Mouse (Mus musculus) E14TG2a.4 (cell line): Measurements from ENCODE around the gene Acap1.

Source experiments
- H3K27me3 ChIP-seq: 2 replicates; pipeline ENCODE4 v1.6.1; 2014; ENCODE audit warnings: low read length, control low read depth; ENCODE audit not compliant: insufficient read depth
- H3K36me3 ChIP-seq: 2 replicates; pipeline ENCODE4 v1.6.1; 2014; ENCODE audit warnings: low read length, control low read depth; ENCODE audit not compliant: insufficient read depth
- H3K4me1 ChIP-seq: replicated peaks from 2 replicates; pipeline ENCODE4 v1.6.1; 2014; ENCODE audit warnings: low read depth, low read length, control low read depth
- H3K4me3 ChIP-seq: replicated peaks from 2 replicates; pipeline ENCODE4 v1.5.1; 2014; ENCODE audit warnings: mild to moderate bottlenecking, low read length
- H3K9me3 ChIP-seq: 2 replicates; pipeline ENCODE4 v1.6.1; 2014; ENCODE audit warnings: low read length, control low read depth
- CTCF ChIP-seq: conservative IDR thresholded peaks from 2 replicates; pipeline ENCODE4 v1.5.1; 2014; ENCODE audit warnings: low read length
- NANOG ChIP-seq: IDR thresholded peaks from 2 replicates; pipeline ENCODE4 v1.6.1; 2014; ENCODE audit warnings: borderline replicate concordance, low read length, mixed read lengths
- POU5F1 ChIP-seq: IDR thresholded peaks from 2 replicates; pipeline ENCODE4 v1.6.1; 2014; ENCODE audit warnings: low read length, borderline replicate concordance

Gene Acap1

GRCm38 (mm10) chr11:69912716-69913530 is 17.6 kb upstream of the Acap1 start:
- no peaks in the 10 kb centered on the region for H3K9me3 ChIP-seq
- peaks cover 71% of the 10 kb centered on the region for H3K4me1 ChIP-seq
- no peak for TF ChIP-seq NANOG
- TF ChIP-seq CTCF = no peak
- no peak for TF ChIP-seq POU5F1

GRCm38 (mm10) chr11:69911701-69912100 is 16.4 kb upstream of the Acap1 start:
- no peak overlapping the region for H3K4me3 ChIP-seq
- TF ChIP-seq CTCF (no peak), POU5F1 (no peak)
- H3K4me1 ChIP-seq = peaks cover 62% of the 10 kb centered on the region
- no peaks in the 10 kb centered on the region for H3K27me3 ChIP-seq
- no peaks in the 10 kb centered on the region for H3K9me3 ChIP-seq
- peaks cover 91% of the 10 kb centered on the region for H3K36me3 ChIP-seq

More at GRCm38 (mm10) chr11:69912716-69913530, 17.6 kb upstream of the Acap1 start:
- H3K27me3 ChIP-seq = no peaks in the 10 kb centered on the region
- peak overlapping the region; percentile 90 for H3K4me3 ChIP-seq
- peaks cover 91% of the 10 kb centered on the region for H3K36me3 ChIP-seq

GRCm38 (mm10) chr11:69910781-69911560 is 15.6 kb upstream of the Acap1 start:
- H3K27me3 ChIP-seq = no peaks in the 10 kb centered on the region
- H3K4me3 ChIP-seq = no peak overlapping the region
- H3K36me3 ChIP-seq = peaks cover 91% of the 10 kb centered on the region
- H3K4me1 ChIP-seq = peaks cover 62% of the 10 kb centered on the region
- H3K9me3 ChIP-seq = no peaks in the 10 kb centered on the region
- TF ChIP-seq NANOG (no peak), CTCF (no peak), POU5F1 (no peak)

GRCm38 (mm10) chr11:69910177-69910576 is 14.8 kb upstream of the Acap1 start:
- Histone ChIP-seq H3K9me3 (no peaks in the 10 kb centered on the region), H3K4me1 (peaks cover 54% of the 10 kb centered on the region), H3K36me3 (peaks cover 91% of the 10 kb centered on the region), H3K4me3 (no peak overlapping the region), H3K27me3 (no peaks in the 10 kb centered on the region)
- TF ChIP-seq CTCF = no peak

- TF ChIP-seq POU5F1 (no peak), CTCF (no peak), NANOG (no peak)
These were observed 13.8 kb upstream of the Acap1 start for GRCm38 (mm10) chr11:69909174-69909573.

GRCm38 (mm10) chr11:69908645-69909044 is 13.3 kb upstream of the Acap1 start:
- Histone ChIP-seq H3K36me3 (peaks cover 99% of the 10 kb centered on the region), H3K27me3 (no peaks in the 10 kb centered on the region), H3K4me3 (no peak overlapping the region), H3K9me3 (no peaks in the 10 kb centered on the region), H3K4me1 (peaks cover 51% of the 10 kb centered on the region)
- TF ChIP-seq NANOG = no peak
- no peak for TF ChIP-seq POU5F1
- TF ChIP-seq CTCF = no peak

More at GRCm38 (mm10) chr11:69909174-69909573, 13.8 kb upstream of the Acap1 start:
- Histone ChIP-seq H3K9me3 (no peaks in the 10 kb centered on the region), H3K4me1 (peaks cover 46% of the 10 kb centered on the region), H3K27me3 (no peaks in the 10 kb centered on the region), H3K36me3 (peaks cover 94% of the 10 kb centered on the region), H3K4me3 (no peak overlapping the region)

- Histone ChIP-seq H3K36me3 (peaks cover 62% of the 10 kb centered on the region), H3K27me3 (0 out of 2 replicates have a peak, but pooled peaks cover under 1% of the 10 kb centered on the region), H3K9me3 (no peaks in the 10 kb centered on the region), H3K4me1 (peaks cover 46% of the 10 kb centered on the region), H3K4me3 (no peak overlapping the region)
- no peak for TF ChIP-seq POU5F1
- no peak for TF ChIP-seq NANOG
- TF ChIP-seq CTCF = no peak
These were observed 9.0 kb upstream of the Acap1 start for GRCm38 (mm10) chr11:69904311-69904710.

- peaks cover 59% of the 10 kb centered on the region for H3K4me1 ChIP-seq
- TF ChIP-seq NANOG (no peak), CTCF (no peak)
- peak overlapping the region; percentile 93 for H3K4me3 ChIP-seq
- H3K9me3 ChIP-seq = no peaks in the 10 kb centered on the region
- peaks cover 49% of the 10 kb centered on the region for H3K36me3 ChIP-seq
- H3K27me3 ChIP-seq = peaks cover 8% of the 10 kb centered on the region; the same call in 1 of the 2 replicates
These were observed 7.6 kb upstream of the Acap1 start for GRCm38 (mm10) chr11:69902972-69903371.
